Mouse (Mus musculus) spleen, postnatal 10 days (tissue): ENCODE results near the gene Pheta1.

Source experiments
- DNase-seq, 2 experiments: peaks; one replicate each; pipeline ENCODE4 v3.0.0; 2021 to 2022; ENCODE audit warnings: low spot score in 2 of 2

Pheta1 gene

GRCm38 (mm10) chr5:121889819-121890362 lies 41.1 kb downstream of the Pheta1 start:
- DNase-seq: no peak

GRCm38 (mm10) chr5:121890925-121891324 lies 42.1 kb downstream of the Pheta1 start:
- no peak for DNase-seq

DNA sequence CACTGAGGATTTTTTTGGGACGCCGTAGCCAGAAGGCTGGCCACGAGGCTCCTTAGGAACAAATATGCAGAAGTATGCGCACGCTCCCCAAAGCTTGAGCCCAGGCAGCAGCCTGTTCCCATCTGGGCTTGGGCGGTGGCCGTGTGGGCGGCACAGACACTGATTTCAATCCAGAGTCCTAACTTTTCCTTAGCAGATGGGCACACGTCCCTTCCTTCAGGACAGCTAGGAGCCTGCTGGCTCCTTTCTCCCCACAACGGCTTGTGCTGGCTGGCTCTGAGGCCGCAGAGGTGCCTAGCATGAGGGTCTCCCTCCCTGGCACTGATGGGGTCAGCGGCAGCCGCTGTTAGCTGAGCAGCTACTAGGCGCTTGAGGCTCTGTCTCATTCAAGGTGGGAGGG lies 43.5 kb downstream of the Pheta1 start:
- no peak for DNase-seq

- DNase-seq: no peak
Observed at GRCm38 (mm10) chr5:121893581-121893980, 44.8 kb downstream of the Pheta1 start.

- DNase-seq: no peak
Observed at GRCm38 (mm10) chr5:121894647-121895046, 45.9 kb downstream of the Pheta1 start.

- DNase-seq: no peak
Observed at GRCm38 (mm10) chr5:121895117-121895756, 46.5 kb downstream of the Pheta1 start.

- no peak for DNase-seq
Observed at GRCm38 (mm10) chr5:121902809-121903745, 54.3 kb downstream of the Pheta1 start.
